Mouse (Mus musculus): Measurements from ENCODE around the gene Ppm1f. TPM values are rescaled to one million over a fixed set of nuclear protein-coding genes. Genes with fewer than 3 reads are reported as not detected.
"Not testable (repeated sequence)": the region's sequence is repeated elsewhere in the genome, so short reads cannot be mapped to it uniquely, and the experiment has no call there.

Gene Ppm1f
- polyA plus RNA-seq, 2 experiments: 22.0 to 31.0 TPM

DNA sequence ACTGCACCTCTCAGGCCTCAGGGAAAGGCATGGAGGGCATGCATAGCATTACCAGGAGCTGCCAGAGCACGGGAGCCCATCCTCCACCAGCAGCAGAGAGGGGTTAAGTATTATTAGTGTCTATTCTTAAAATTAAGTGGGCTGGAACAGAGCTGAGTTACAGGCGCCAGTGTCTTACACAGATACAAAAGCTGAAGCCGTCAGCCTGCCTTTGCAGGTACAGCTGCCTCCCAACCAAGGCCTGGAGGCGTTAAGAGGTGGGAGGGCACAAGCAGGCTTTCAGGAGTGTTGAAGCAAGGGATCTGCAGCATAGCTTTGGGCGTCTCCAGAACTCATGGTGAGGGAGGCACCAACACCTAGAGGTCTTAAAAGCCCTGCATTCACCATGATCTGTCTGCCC lies 30.3 kb downstream of the Ppm1f start:
- no peak for TF ChIP-seq POLR2A (IDR thresholded peaks at IDR 0.05; ENCODE audit: borderline replicate concordance, extremely low read depth, insufficient read depth, insufficient read length)
- Histone ChIP-seq H3K4me1 (ENCODE audit: control insufficient read depth, insufficient read depth, low read length) (no peaks in the 10 kb centered on the region), H3K9ac (ENCODE audit: low read depth, low read length, severe bottlenecking) (no peak overlapping the region), H3K36me3 (ENCODE audit: control insufficient read depth, insufficient read depth, low read length) (peaks cover 38% of the 10 kb centered on the region), H3K9me3 (ENCODE audit: control insufficient read depth, low read length) (no peaks in the 10 kb centered on the region), H3K27ac (replicated peaks; ENCODE audit: low read depth, low read length) (no peak overlapping the region), H3K4me2 (replicated peaks; ENCODE audit: low read depth, low read length, severe bottlenecking) (no peak overlapping the region), H3K27me3 (ENCODE audit: control insufficient read depth, insufficient read depth, low read length) (no peaks in the 10 kb centered on the region), H3K4me3 (replicated peaks; ENCODE audit: low read length) (no peak overlapping the region)
- no peak for DNase-seq (ENCODE audit: low spot score)
- ATAC-seq (ENCODE audit: low FRiP score, low read depth): no peak
- WGBS: 70% methylated on average over 5 of the region's 5 CpGs

DNA sequence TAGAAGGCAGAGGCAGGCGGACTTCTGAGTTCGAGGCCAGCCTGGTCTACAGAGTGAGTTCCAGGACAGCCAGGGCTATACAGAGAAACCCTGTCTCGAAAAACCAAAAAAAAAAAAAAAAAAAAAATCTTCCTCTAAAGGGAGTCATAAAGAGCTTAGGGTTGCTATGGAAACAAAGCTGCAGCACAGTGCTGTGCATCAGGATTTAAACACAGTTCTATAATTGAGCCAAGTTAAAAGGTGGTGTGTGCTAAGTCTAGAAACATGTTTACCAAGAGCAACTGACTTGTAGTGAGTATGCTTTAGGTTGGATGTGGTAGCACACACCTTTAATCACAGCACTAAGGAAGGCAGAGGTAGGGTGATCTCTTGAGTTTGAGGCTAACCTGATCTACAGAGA lies 32.6 kb downstream of the Ppm1f start:
- H3K27ac ChIP-seq (replicated peaks; ENCODE audit: low read depth, low read length); H3K4me1 ChIP-seq (ENCODE audit: control insufficient read depth, insufficient read depth, low read length); H3K9ac ChIP-seq (ENCODE audit: low read depth, low read length, severe bottlenecking); H3K27me3 ChIP-seq (ENCODE audit: control insufficient read depth, insufficient read depth, low read length); H3K9me3 ChIP-seq (ENCODE audit: control insufficient read depth, low read length); DNase-seq (ENCODE audit: low spot score); H3K4me3 ChIP-seq (replicated peaks; ENCODE audit: low read length); H3K4me2 ChIP-seq (replicated peaks; ENCODE audit: low read depth, low read length, severe bottlenecking): not testable (repeated sequence)
- peaks cover 22% of the 10 kb centered on the region for H3K36me3 ChIP-seq (ENCODE audit: control insufficient read depth, insufficient read depth, low read length)
- WGBS: 75% methylated on average over 3 of the region's 3 CpGs
- ATAC-seq (ENCODE audit: low FRiP score, low read depth): peak; percentile 53; the same call in 1 of the 2 replicates

DNA sequence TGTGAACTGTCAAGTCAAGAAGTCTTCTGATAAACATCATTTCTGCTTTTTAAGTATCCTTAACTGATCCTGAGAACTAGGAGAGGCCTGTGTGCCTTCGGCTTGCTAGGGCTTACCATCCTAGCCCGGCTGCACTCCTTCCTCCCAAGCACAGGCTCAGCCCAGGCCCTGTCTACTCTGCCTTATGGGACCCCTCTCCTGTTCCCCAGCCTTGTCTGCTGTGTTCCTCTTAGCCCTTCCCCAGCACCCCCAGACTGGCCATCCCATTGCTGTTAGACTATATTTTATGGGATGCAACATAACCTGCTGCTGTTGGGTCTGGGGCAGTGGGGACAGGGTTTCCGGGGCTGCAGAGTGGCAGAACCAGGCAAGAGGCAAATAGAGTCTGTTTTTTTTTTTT lies 34.1 kb downstream of the Ppm1f start:
- Histone ChIP-seq H3K4me1 (ENCODE audit: control insufficient read depth, insufficient read depth, low read length) (no peaks in the 10 kb centered on the region), H3K4me3 (replicated peaks; ENCODE audit: low read length) (no peak overlapping the region), H3K9me3 (ENCODE audit: control insufficient read depth, low read length) (no peaks in the 10 kb centered on the region), H3K27me3 (ENCODE audit: control insufficient read depth, insufficient read depth, low read length) (no peaks in the 10 kb centered on the region), H3K27ac (replicated peaks; ENCODE audit: low read depth, low read length) (no peak overlapping the region), H3K4me2 (replicated peaks; ENCODE audit: low read depth, low read length, severe bottlenecking) (no peak overlapping the region), H3K9ac (ENCODE audit: low read depth, low read length, severe bottlenecking) (no peak overlapping the region), H3K36me3 (ENCODE audit: control insufficient read depth, insufficient read depth, low read length) (peaks cover 10% of the 10 kb centered on the region)
- DNase-seq (ENCODE audit: low spot score): no peak
- 91% methylated on average over 3 of the region's 3 CpGs for WGBS
- TF ChIP-seq POLR2A (IDR thresholded peaks at IDR 0.05; ENCODE audit: borderline replicate concordance, extremely low read depth, insufficient read depth, insufficient read length): no peak
- ATAC-seq (ENCODE audit: low FRiP score, low read depth): no peak

DNA sequence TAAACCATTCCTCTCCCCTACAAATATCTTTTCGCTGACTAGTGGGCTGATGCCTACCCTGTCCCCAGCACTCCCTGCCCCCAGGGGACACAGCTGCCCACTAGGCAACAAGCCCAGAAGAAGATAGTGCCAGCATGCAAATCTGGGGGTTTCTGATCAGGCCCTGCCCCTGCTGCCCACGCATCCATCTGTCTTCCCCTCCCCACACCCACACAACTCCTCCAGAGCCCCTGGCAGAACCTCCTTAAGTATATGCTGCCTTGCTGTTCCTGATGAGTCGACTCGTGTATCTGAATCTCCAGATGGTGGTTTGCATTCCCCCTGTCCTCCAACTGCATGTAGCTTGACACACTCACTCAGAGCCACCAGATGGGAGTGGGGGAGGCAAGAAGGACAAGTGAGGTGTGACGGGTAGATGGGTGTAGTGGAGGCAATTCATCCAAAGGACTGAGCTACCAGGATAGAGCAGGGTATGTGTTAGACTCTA lies 34.6 kb downstream of the Ppm1f start:
- H3K4me3 ChIP-seq (replicated peaks; ENCODE audit: low read length): no peak overlapping the region
- H3K4me1 ChIP-seq (ENCODE audit: control insufficient read depth, insufficient read depth, low read length): no peaks in the 10 kb centered on the region
- 70% methylated on average over 5 of the region's 5 CpGs for WGBS
- peaks cover 7% of the 10 kb centered on the region for H3K36me3 ChIP-seq (ENCODE audit: control insufficient read depth, insufficient read depth, low read length)
- no peaks in the 10 kb centered on the region for H3K27me3 ChIP-seq (ENCODE audit: control insufficient read depth, insufficient read depth, low read length)
- no peak for TF ChIP-seq POLR2A (IDR thresholded peaks at IDR 0.05; ENCODE audit: borderline replicate concordance, extremely low read depth, insufficient read depth, insufficient read length)
- no peak overlapping the region for H3K27ac ChIP-seq (replicated peaks; ENCODE audit: low read depth, low read length)
- H3K9me3 ChIP-seq (ENCODE audit: control insufficient read depth, low read length): no peaks in the 10 kb centered on the region
- DNase-seq (ENCODE audit: low spot score) (no peak), ATAC-seq (ENCODE audit: low FRiP score, low read depth) (no peak)
- no peak overlapping the region for H3K9ac ChIP-seq (ENCODE audit: low read depth, low read length, severe bottlenecking)
- no peak overlapping the region for H3K4me2 ChIP-seq (replicated peaks; ENCODE audit: low read depth, low read length, severe bottlenecking)

DNA sequence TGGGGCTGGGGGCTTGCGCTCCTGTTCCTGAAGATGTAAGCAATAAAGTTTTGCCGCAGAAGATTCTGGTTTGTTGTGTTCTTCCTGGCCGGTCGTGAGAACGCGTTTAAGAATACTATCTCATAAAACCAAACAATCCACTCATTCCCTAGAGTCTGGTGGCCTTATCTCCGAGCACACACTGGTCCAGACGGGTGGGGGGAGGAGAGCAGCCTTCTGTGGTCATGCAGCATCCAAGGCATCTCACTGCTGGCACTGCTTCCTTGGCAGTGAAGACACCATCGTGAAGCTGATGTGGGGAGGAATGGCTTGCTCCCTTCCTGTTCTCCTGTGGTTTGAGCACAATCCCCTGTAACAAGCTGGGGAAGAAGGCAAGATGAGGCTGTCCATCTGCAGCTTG lies 43.3 kb downstream of the Ppm1f start:
- Histone ChIP-seq H3K4me3 (replicated peaks; ENCODE audit: low read length) (no peak overlapping the region), H3K27ac (replicated peaks; ENCODE audit: low read depth, low read length) (no peak overlapping the region), H3K9me3 (ENCODE audit: control insufficient read depth, low read length) (no peaks in the 10 kb centered on the region), H3K4me2 (replicated peaks; ENCODE audit: low read depth, low read length, severe bottlenecking) (no peak overlapping the region), H3K27me3 (ENCODE audit: control insufficient read depth, insufficient read depth, low read length) (no peaks in the 10 kb centered on the region), H3K9ac (ENCODE audit: low read depth, low read length, severe bottlenecking) (no peak overlapping the region), H3K4me1 (ENCODE audit: control insufficient read depth, insufficient read depth, low read length) (no peaks in the 10 kb centered on the region), H3K36me3 (ENCODE audit: control insufficient read depth, insufficient read depth, low read length) (no peaks in the 10 kb centered on the region)
- no peak for ATAC-seq (ENCODE audit: low FRiP score, low read depth)
- WGBS: 94% methylated on average over 9 of the region's 9 CpGs
- no peak for TF ChIP-seq POLR2A (IDR thresholded peaks at IDR 0.05; ENCODE audit: borderline replicate concordance, extremely low read depth, insufficient read depth, insufficient read length)
- DNase-seq (ENCODE audit: low spot score): no peak

- no peak for DNase-seq (ENCODE audit: low spot score)
- Histone ChIP-seq H3K4me2 (replicated peaks; ENCODE audit: low read depth, low read length, severe bottlenecking) (no peak overlapping the region), H3K27me3 (ENCODE audit: control insufficient read depth, insufficient read depth, low read length) (no peaks in the 10 kb centered on the region), H3K36me3 (ENCODE audit: control insufficient read depth, insufficient read depth, low read length) (no peaks in the 10 kb centered on the region), H3K9me3 (ENCODE audit: control insufficient read depth, low read length) (no peaks in the 10 kb centered on the region), H3K27ac (replicated peaks; ENCODE audit: low read depth, low read length) (no peak overlapping the region), H3K4me3 (replicated peaks; ENCODE audit: low read length) (no peak overlapping the region), H3K4me1 (ENCODE audit: control insufficient read depth, insufficient read depth, low read length) (no peaks in the 10 kb centered on the region), H3K9ac (ENCODE audit: low read depth, low read length, severe bottlenecking) (no peak overlapping the region)
- TF ChIP-seq POLR2A (IDR thresholded peaks at IDR 0.05; ENCODE audit: borderline replicate concordance, extremely low read depth, insufficient read depth, insufficient read length): no peak
- no peak for ATAC-seq (ENCODE audit: low FRiP score, low read depth)
- WGBS: 93% methylated on average over 2 of the region's 2 CpGs
Observed at GRCm38 (mm10) chr16:16941078-16941477, 44.8 kb downstream of the Ppm1f start.
